Mouse (Mus musculus): ENCODE data around the gene Slamf8. TPM values are rescaled to one million over a fixed set of nuclear protein-coding genes. Genes with fewer than 3 reads are reported as not detected.

The Slamf8 gene
- polyA plus RNA-seq (2017; shearing (Covaris generic)): 0.61 TPM

DNA sequence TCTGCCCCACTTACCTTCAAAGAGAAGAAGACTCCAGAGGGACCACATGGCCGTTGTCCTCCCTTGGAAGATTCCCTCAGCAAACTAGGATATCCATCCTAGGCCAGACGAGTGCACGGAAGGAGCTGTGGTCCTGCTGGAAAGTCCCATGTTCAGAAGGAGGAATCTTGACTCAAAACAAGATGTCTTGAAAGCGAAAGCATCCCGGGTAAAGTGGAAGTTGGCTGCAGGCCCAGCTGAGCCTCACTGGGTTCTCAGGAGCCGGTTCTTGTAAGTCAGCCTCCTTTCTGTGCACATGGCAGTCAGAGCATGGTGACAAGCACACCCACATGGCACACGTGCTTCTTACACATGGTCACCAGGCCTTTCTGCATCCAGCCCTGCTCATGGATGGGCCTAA, at the start of gene Slamf8:
Slamf8 (minus strand) TSS at position 184 of the 400 bp plus-strand sequence.

DNA sequence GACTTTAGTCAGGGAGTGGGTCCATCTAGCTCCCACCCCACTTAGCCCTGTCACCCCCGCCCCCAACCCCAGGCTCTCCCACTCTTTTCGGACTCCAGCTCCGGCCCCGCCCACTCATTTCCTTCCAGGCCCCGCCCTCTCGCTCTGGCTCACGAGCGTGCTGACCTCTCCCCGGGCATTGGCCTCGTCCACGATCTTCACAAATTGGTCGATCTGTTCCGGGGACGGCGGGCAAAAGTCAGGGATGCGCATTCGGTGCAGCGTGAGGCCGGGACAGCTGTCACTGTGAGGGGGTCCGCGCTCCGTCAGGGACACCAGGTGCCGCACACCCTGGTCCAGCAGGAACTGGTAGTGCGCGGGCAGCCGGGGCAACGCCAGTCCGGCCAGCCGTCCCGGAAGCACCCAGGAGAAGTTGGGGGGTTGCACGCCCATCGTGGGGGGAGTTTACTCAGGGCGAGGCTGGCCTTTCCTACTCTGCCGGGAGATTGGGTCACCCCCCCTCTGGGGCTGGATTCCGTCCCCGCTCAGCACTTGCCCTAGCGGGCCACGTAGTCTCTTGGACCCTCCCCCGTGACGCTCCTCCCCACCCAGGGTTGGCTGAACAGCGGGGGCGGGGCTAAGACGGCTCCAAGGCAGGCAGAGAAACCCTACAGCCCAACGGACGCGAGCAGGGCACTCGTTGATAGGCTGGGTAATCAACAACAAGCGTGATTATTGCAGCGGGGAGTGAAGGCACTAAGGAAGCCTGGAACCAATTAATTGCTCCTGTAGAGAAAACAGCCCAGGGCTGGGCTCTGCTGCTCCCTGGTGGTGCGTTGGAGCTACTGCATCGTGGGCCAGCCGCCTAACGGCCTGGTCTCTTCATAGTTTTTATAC, 42.3 kb upstream of the Slamf8 start, which contains the start of gene Dusp23:
Dusp23 (minus strand) TSS at position 512 of the 876 bp plus-strand sequence.

DNA sequence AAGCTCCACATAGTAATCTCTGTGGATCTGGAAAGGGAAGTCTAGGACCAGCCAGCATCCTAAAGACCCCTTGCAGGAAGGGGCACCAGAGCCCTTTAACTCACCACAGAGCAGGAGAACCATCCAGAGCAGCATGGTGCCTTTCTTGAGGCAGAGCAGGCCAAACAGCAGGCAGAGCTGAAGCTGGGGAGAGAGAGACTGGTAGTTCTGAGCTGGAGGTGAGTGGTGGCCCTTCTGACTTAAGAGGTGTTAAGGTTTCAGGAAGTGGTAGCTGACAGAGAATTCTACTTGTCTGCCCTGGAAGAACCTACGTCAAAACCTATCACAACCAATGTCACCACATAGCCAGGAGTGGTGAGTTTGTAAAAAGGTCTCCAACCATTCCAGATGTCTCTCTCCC, 12.0 kb upstream of the Slamf8 start, which contains the start of gene Fcrl6:
Fcrl6 (minus strand) TSS at position 226 of the 400 bp plus-strand sequence.

DNA sequence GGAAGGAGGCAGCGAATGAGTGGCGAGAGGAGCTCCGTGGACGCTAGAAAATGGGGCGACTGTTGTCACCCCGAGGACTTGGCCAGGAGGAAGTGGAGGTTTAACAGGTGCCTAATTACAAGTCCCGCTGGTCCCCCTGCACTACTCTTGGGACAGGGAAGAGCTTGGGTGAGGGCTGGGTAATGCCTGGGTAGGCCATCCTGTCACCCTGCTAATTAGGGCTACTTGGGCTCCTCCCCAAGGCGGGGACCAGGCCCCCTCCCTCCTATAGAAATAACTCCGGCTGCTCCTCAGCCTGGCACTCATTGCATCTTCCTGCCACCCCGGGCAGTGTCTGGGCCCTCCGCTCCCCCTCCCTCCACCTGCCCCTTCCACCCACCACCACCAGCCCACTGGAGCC, 34.7 kb downstream of the Slamf8 start, which contains the start of gene Vsig8:
Vsig8 (plus strand) TSS at position 301 of the 400 bp plus-strand sequence.

Other genes with a start within 250 kb of the Slamf8 start
- gene Kcnj10, start 249.4 kb downstream of the Slamf8 start, polyA plus RNA-seq (2017; shearing (Covaris generic)): 0.09 TPM
- gene Pigm, start 214.0 kb downstream of the Slamf8 start, polyA plus RNA-seq (2017; shearing (Covaris generic)): 10.5 TPM
- gene Slamf9, start 115.2 kb downstream of the Slamf8 start, polyA plus RNA-seq (2017; shearing (Covaris generic)): 0.21 TPM
- 1.5 TPM for gene Igsf9, start 108.8 kb downstream of the Slamf8 start, polyA plus RNA-seq (2017; shearing (Covaris generic))
- gene Tagln2, start 90.5 kb downstream of the Slamf8 start, polyA plus RNA-seq (2017; shearing (Covaris generic)): 374 TPM
- 0.29 TPM for gene Cfap45, start 69.8 kb downstream of the Slamf8 start, polyA plus RNA-seq (2017; shearing (Covaris generic))
- gene Vsig8, start 34.6 kb downstream of the Slamf8 start, polyA plus RNA-seq (2017; shearing (Covaris generic)): not detected
- gene Fcrl6, start 12.0 kb upstream of the Slamf8 start, polyA plus RNA-seq (2017; shearing (Covaris generic)): not detected
- gene Dusp23, start 42.4 kb upstream of the Slamf8 start, polyA plus RNA-seq (2017; shearing (Covaris generic)): 6.0 TPM
- not detected for gene Crp, start 107.5 kb upstream of the Slamf8 start, polyA plus RNA-seq (2017; shearing (Covaris generic))

Measured in activated CD4-positive, CD25-positive, alpha-beta regulatory T cell, adult 9 weeks (primary cell).